Mouse (Mus musculus) erythroblast, embryonic 14.5 days (primary cell): ENCODE results near the gene 4930467E23Rik. TPM values are rescaled to one million over a fixed set of nuclear protein-coding genes. Genes with fewer than 3 reads are reported as not detected.
"Not testable (repeated sequence)": the region's sequence is repeated elsewhere in the genome, so short reads cannot be mapped to it uniquely, and the experiment has no call there.

Experiments used
- H3K27me3 ChIP-seq: 2 replicates; pipeline ENCODE4 v1.6.1; 2012; ENCODE audit warnings: inconsistent platforms; ENCODE audit not compliant: control insufficient read depth
- H3K36me3 ChIP-seq: 2 replicates; pipeline ENCODE4 v1.6.1; 2012; ENCODE audit warnings: mild to moderate bottlenecking, inconsistent platforms; ENCODE audit not compliant: control insufficient read depth
- H3K4me1 ChIP-seq: 2 replicates; pipeline ENCODE4 v1.6.1; 2012; ENCODE audit warnings: inconsistent platforms; ENCODE audit not compliant: control insufficient read depth
- H3K4me3 ChIP-seq: replicated peaks from 2 replicates; pipeline ENCODE3; 2012; ENCODE audit warnings: moderate library complexity, mild to moderate bottlenecking, inconsistent platforms
- H3K9me3 ChIP-seq: 2 replicates; pipeline ENCODE4 v1.6.1; 2012; ENCODE audit warnings: low read length, inconsistent platforms, mixed read lengths; ENCODE audit not compliant: control insufficient read depth
- polyA plus RNA-seq: library from polyadenylated mRNA; stranded (reverse); fragments of >175 nt; gene quantifications from 2 replicates; pipeline ENCODE4 v1.2.3, GENCODE M21; 2012

4930467E23Rik gene
- polyA plus RNA-seq, 1 experiment, result not detected

GRCm38 (mm10) chr8:19705216-19705600 lies 24.2 kb upstream of the 4930467E23Rik start:
- not testable (repeated sequence) for H3K9me3 ChIP-seq, H3K27me3 ChIP-seq, H3K4me1 ChIP-seq, H3K4me3 ChIP-seq, H3K36me3 ChIP-seq

GRCm38 (mm10) chr8:19706101-19706725 lies 23.2 kb upstream of the 4930467E23Rik start:
- H3K4me1 ChIP-seq, H3K36me3 ChIP-seq, H3K9me3 ChIP-seq, H3K4me3 ChIP-seq, H3K27me3 ChIP-seq: not testable (repeated sequence)

DNA sequence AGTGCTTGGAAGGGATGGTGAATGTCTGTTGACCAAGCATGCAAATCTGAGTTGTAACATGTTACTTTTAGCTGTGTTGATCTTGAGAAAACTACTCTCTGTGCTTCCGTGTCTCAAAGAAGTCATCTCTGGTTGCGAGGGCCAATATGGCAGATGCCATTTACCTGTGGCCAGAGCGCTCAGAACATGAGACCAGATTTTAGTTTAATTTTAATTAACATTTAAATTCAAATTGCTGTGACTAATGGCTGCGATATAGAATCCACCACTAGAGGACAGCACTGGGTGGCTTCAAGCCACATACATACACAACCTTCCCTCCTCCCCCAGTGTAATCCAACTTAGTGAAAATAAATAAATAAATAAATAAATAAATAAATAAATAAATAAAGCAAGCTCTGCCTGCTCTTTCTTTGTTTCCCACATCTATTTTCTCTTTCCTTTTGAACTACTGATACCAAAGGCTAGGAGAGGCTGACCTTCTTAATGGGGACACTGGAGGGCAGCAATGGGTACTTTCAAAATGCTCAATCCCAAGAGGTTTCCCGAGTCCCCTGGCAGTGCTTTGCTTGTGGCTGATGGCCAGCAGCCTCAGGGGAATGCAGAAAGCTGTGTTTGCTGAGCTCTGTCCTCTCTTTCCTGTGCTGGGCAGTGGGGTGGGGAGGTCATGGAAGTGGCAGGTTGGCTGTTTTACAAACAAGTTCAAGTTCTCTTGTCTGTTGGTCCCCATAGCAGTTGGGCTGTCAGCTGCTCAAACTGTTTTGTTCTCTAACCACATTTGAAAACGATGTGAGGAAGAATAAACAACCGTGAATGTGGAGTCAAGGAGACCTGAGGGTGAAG lies 22.2 kb upstream of the 4930467E23Rik start:
- not testable (repeated sequence) for H3K27me3 ChIP-seq, H3K9me3 ChIP-seq, H3K36me3 ChIP-seq, H3K4me1 ChIP-seq, H3K4me3 ChIP-seq

DNA sequence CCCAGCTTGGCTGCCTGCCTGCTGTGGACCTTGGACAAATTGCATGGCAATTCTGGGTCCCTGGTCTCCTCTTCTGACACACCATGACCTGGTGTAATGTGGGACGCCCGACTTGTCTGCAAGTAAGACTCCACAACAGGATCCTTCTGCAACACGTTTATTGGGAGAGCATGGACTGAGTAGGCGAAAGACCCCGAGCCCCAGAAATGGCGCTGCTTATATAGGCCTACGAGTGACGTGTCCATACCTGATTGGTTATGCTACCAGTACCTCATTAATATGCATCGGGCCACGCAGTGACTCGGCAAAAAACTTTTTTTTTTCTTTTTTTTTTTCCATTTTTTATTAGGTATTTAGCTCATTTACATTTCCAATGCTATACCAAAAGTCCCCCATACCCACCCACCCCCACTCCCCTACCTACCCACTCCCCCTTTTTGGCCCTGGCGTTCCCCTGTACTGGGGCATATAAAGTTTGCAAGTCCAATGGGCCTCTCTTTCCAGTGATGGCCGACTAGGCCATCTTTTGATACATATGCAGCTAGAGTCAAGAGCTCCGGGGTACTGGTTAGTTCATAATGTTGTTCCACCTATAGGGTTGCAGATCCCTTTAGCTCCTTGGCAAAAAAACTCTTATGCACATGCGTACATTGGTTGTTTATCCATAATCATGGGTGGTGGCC lies 21.5 kb upstream of the 4930467E23Rik start:
- H3K36me3 ChIP-seq, H3K9me3 ChIP-seq, H3K4me1 ChIP-seq, H3K4me3 ChIP-seq, H3K27me3 ChIP-seq: not testable (repeated sequence)

DNA sequence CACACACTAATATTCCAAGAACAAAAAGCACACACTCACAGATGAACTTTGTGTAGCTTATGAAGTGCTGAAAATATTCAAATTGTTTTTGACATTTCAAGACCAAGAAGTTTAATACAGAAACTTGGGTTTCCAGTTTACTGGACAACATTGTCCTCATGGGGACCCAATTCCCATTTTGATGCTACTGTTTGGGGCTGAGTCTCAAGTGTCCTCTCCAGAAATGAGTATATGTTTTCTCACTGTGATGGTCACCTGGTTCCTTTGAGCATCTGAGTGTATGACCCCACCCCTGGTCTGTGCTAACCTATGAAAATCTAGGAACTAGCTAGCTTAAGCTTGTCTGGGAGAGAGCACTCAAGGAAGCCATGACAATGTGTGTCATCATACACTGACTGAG lies 20.4 kb upstream of the 4930467E23Rik start:
- H3K27me3 ChIP-seq, H3K4me3 ChIP-seq, H3K4me1 ChIP-seq, H3K36me3 ChIP-seq, H3K9me3 ChIP-seq: not testable (repeated sequence)

- H3K9me3 ChIP-seq, H3K36me3 ChIP-seq, H3K27me3 ChIP-seq, H3K4me3 ChIP-seq, H3K4me1 ChIP-seq: not testable (repeated sequence)
Measured at GRCm38 (mm10) chr8:19709488-19709887, 19.9 kb upstream of the 4930467E23Rik start.

- not testable (repeated sequence) for H3K27me3 ChIP-seq, H3K4me1 ChIP-seq, H3K4me3 ChIP-seq, H3K9me3 ChIP-seq, H3K36me3 ChIP-seq
Measured at GRCm38 (mm10) chr8:19711171-19711860, 18.1 kb upstream of the 4930467E23Rik start.

GRCm38 (mm10) chr8:19712227-19712750 lies 17.1 kb upstream of the 4930467E23Rik start:
- H3K4me1 ChIP-seq, H3K4me3 ChIP-seq, H3K36me3 ChIP-seq, H3K27me3 ChIP-seq, H3K9me3 ChIP-seq: not testable (repeated sequence)

GRCm38 (mm10) chr8:19712816-19713215 lies 16.6 kb upstream of the 4930467E23Rik start:
- H3K27me3 ChIP-seq, H3K4me3 ChIP-seq, H3K9me3 ChIP-seq, H3K4me1 ChIP-seq, H3K36me3 ChIP-seq: not testable (repeated sequence)

- H3K27me3 ChIP-seq, H3K9me3 ChIP-seq, H3K36me3 ChIP-seq, H3K4me3 ChIP-seq, H3K4me1 ChIP-seq: not testable (repeated sequence)
Measured at GRCm38 (mm10) chr8:19713232-19713834, 16.0 kb upstream of the 4930467E23Rik start.

- H3K36me3 ChIP-seq, H3K9me3 ChIP-seq, H3K4me3 ChIP-seq, H3K4me1 ChIP-seq, H3K27me3 ChIP-seq: not testable (repeated sequence)
Measured at GRCm38 (mm10) chr8:19714426-19714825, 14.9 kb upstream of the 4930467E23Rik start.

DNA sequence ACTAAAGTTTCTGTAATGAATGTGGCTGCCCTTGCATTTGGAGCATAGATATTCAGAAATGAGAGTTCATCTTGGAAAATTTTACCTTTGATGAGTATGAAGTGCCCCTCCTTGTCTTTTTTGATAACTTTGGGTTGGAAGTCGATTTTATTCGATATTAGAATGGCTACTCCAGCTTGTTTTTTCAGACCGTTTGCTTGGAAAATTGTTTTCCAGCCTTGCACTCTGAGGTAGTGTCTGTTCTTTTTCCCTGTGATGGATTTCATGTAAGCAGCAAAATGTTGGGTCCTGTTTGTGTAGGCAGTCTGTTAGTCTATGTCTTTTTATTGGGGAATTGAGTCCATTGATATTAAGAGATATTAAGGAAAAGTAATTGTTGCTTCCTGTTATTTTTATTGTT lies 14.1 kb upstream of the 4930467E23Rik start:
- H3K27me3 ChIP-seq, H3K36me3 ChIP-seq: not testable (repeated sequence)

GRCm38 (mm10) chr8:19717851-19718250 lies 11.5 kb upstream of the 4930467E23Rik start:
- not testable (repeated sequence) for H3K4me1 ChIP-seq, H3K4me3 ChIP-seq, H3K9me3 ChIP-seq, H3K36me3 ChIP-seq, H3K27me3 ChIP-seq

More for the DNA sequence above, 14.1 kb upstream of the 4930467E23Rik start:
- not testable (repeated sequence) for H3K4me1 ChIP-seq, H3K9me3 ChIP-seq, H3K4me3 ChIP-seq
